Mouse (Mus musculus) fibroblast of lung, adult 2 months (primary cell): ENCODE results near the gene Ovol3.
"Not testable (repeated sequence)": the region's sequence is repeated elsewhere in the genome, so short reads cannot be mapped to it uniquely, and the experiment has no call there.

ENCODE experiments used
- DNase-seq: peaks from one replicate; pipeline ENCODE4 v3.0.0-alpha.2; 2011; ENCODE audit warnings: low read depth

Gene Ovol3

DNA sequence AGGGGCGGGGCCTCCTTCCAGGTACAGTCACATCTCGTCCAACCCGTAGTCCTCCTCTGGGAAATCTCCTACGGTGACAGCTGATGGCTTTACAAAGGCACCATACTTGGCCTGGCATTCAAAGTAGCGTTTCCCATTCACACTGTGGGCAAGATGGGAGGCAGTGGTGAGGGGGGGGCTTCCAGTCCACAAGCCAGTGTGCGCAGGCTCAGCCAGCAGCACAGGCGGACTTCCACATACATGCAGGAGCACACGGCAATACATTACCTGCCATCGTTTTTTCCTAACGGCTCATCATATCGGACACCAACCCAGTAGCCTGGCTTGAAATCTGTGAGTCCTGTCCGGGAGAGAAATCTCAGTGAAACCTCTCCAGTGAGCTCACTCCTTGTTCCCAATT, 11.3 kb downstream of the Ovol3 start:
- DNase-seq = no peak

DNA sequence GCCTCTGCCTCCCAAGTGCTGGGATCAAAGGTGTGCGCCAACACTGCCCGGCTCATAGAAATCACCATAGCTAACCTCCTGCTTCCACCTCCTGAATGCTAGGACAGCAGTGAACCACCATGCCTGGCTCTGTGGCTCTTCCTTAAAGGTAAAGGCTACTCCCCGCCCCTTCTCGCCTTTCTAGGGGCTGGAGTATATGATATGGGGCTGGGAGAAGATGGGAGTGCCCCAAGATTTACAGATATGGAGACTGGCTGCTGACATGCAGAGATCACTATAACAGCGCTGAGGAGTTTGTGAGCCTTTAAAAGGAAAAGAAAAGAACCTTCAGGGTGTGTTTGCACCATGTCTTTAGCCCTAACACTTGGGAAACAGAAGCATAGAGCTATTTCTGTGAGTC, 13.3 kb downstream of the Ovol3 start:
- no peak for DNase-seq

GRCm38 (mm10) chr7:30221433-30221832, 14.1 kb downstream of the Ovol3 start:
- no peak for DNase-seq

- DNase-seq = no peak
Measured at GRCm38 (mm10) chr7:30220008-30220356, 15.5 kb downstream of the Ovol3 start.

GRCm38 (mm10) chr7:30219293-30220007, 16.1 kb downstream of the Ovol3 start:
- no peak for DNase-seq

GRCm38 (mm10) chr7:30217277-30217676, 18.2 kb downstream of the Ovol3 start:
- no peak for DNase-seq

- no peak for DNase-seq
Measured at GRCm38 (mm10) chr7:30216723-30217151, 18.8 kb downstream of the Ovol3 start.

GRCm38 (mm10) chr7:30215875-30216274, 19.6 kb downstream of the Ovol3 start:
- no peak for DNase-seq

DNA sequence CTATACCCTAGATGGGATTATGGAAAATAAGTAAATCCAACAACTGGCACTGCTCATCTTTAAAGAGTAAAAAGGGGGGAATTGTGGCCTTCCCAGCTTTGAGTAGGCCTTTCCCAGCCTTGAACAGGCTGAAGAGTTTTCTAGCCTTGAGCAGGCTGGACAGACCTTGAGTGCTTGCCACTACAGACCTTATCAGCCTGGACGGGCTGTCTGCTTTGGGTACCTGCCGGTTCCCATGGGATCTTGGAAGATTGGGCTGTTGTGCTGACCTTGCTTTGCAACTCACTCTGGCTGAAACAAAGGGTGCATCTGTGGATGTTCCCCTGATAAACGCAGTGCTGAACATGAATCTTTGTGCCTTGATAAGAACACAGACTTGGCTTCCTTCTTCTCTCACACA, 21.6 kb downstream of the Ovol3 start:
- DNase-seq = no peak

GRCm38 (mm10) chr7:30211025-30211424, 24.5 kb downstream of the Ovol3 start:
- DNase-seq = no peak

- DNase-seq = not testable (repeated sequence)
Measured at GRCm38 (mm10) chr7:30206364-30206763, 29.2 kb downstream of the Ovol3 start.

GRCm38 (mm10) chr7:30205383-30205782, 30.1 kb downstream of the Ovol3 start:
- no peak for DNase-seq

DNA sequence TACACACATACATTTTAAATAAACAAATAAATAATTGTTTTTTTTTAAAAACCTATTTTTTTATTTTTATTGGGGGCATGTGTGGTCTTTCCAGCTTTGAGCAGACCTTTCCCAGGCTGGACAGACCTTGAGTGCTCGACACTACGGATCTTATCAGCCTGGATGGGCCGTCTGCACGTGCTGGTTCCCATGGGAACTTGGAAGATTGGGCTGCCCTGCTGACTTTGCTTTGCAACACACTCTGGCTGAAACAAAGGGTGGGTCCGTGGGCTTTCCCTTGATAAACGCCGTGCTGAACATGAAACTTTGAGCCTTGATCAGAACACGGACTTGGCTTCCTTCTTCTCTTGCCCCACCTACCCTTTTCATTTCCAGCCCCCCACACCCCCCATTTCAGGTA, 31.1 kb downstream of the Ovol3 start:
- no peak for DNase-seq

DNA sequence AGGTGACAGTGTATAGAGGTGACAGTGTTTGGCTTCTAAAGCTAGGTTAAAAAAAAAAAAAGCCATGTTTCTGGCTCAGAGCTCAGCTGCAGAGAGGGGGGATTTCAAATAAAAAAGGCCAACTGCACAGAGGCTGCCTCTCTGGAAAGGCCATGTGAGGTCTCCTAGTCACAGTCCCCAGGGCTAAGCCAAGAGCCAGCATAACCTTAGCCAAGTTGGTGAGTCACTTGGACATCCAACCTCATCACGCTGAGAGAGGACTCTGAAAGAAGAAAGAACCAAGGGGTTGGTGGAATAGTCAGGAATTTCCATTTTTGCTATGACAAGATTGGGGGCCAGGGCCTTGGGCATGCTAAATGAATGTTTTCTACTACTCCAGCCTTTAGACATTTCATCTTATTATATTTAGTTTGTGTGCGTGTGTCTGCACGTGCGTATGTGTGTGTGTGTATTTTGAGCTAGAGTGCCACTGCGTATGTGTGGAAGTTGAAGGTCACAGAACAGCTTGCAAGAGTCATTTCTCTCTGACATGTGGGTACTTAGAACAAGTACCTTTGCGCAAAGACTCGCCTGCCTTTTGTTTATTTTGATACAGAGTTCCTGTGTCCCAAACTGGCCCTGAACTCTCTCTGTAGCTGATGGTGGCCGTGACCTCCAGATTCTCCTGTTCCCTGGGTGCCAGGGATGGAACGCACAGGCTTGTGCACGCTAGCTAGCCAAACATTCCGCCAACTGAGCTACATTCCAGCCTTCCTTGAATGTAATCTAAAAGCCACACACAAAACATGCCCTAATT, 32.4 kb downstream of the Ovol3 start:
- no peak for DNase-seq

- not testable (repeated sequence) for DNase-seq
Measured at GRCm38 (mm10) chr7:30200661-30201060, 34.9 kb downstream of the Ovol3 start.

GRCm38 (mm10) chr7:30200200-30200599, 35.3 kb downstream of the Ovol3 start:
- DNase-seq = no peak

GRCm38 (mm10) chr7:30199498-30200139, 35.9 kb downstream of the Ovol3 start:
- no peak for DNase-seq

GRCm38 (mm10) chr7:30198481-30198971, 37.0 kb downstream of the Ovol3 start, which contains the start of gene Capns1:
TSS of gene Capns1 (minus strand) at chr7:30198811.
- peak; percentile 62 for DNase-seq

DNA sequence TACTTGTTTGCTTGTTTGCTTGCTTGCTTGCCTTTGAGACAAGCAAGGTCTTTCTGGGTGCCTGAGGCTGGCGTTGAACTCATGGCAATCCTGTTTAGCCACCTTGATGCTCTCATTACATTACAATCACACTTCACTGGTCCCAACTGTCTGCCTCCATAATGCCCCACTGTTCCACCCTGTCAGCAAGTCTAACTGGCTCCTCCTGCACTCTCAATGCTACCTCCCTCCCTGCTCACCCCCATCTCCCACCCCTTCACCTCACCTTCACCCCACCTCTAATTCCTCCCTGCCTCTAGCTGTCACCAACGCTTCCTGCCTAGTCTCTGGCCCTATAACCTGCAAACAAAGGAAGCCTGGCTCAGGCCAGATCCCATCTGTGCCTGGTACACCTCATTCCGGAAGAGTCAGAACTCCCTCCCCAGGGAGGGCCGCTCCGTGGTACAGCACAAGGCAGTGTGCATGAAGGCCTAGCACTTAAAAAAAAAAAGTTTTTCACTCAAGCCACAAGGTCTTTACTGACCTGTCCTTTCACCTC, 37.9 kb downstream of the Ovol3 start:
- no peak for DNase-seq

DNA sequence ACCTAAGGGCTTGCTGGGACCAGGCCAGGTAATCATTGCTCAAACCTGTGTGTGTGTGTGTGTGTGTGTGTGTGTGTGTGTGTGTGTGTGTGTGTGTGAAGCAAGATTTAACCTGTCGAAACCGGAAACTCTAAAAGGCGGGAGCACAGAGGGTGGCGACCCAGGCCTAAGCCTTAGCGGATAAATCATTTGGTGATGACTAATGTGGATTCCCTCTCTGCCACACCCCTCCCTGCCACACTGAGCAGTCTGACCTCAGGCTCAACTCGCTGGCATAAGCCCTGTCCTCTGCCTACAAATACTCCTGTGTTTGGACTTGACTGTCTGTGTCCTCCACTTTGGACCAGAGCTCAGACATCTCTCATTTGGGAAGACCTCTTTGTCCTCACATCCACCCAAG, 39.4 kb downstream of the Ovol3 start:
- DNase-seq = no peak

DNA sequence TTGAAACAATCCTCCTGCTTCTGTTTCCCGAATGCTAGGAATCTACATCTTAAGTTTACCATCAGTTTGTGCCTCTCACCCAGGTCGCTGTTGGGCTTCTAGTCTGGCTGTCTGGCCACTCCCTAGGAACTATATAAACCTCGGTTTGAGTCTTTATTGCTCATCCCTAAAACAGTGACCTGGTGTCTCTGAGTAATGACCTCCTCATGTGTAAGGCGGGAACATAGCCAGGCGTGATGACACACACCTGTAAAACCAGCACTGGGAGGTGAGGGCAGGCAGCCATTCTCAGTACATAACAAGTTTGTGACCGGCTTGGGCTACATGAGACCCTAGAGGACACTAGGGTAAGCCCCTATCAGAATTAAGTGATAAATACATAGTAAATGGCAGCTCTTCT, 40.1 kb downstream of the Ovol3 start:
- DNase-seq = no peak

GRCm38 (mm10) chr7:30194884-30195283, 40.6 kb downstream of the Ovol3 start:
- peak; percentile 89 for DNase-seq
